Mouse (Mus musculus): Measurements from ENCODE around the gene Rgs4. TPM values are rescaled to one million over a fixed set of nuclear protein-coding genes. Genes with fewer than 3 reads are reported as not detected.

The Rgs4 gene
- polyA plus RNA-seq (2016; fragmentation: Nextera tagmentation; extraction: Ambion mirVana) = 2.5 and 2.9 TPM in 2 replicates

GRCm38 (mm10) chr1:169747473-169747872 lies at the start of gene Rgs4:
Gene Rgs4, minus strand, starts transcription at chr1:169747642.
- Histone ChIP-seq H3K4me1 (replicated peaks) (0 out of 2 replicates have a peak, but pooled peaks cover 5% of the 10 kb centered on the region), H3K9ac (no peak within 1 kb of the TSS), H3K27ac (ENCODE audit: poor library complexity, severe bottlenecking) (no peak within 1 kb of the TSS), H3K9me3 (replicated peaks) (no peaks in the 10 kb centered on the region), H3K36me3 (no peaks in the 10 kb centered on the region), H3K4me2 (peak within 1 kb of the TSS; percentile 76), H3K4me3 (peak within 1 kb of the TSS; percentile 44), H3K27me3 (replicated peaks) (peaks cover 13% of the 10 kb centered on the region; the same call in 1 of the 2 replicates)
- no peak for ATAC-seq (ENCODE audit: insufficient number of reproducible peaks, low FRiP score)
- WGBS = under 1% methylated on average over 16 of the region's 16 CpGs

GRCm38 (mm10) chr1:169792437-169792836 lies 45.0 kb upstream of the Rgs4 start:
- Histone ChIP-seq H3K36me3 (no peaks in the 10 kb centered on the region), H3K4me1 (replicated peaks) (no peaks in the 10 kb centered on the region), H3K9ac (no peak overlapping the region), H3K27me3 (replicated peaks) (no peaks in the 10 kb centered on the region), H3K4me3 (no peak overlapping the region), H3K9me3 (replicated peaks) (no peaks in the 10 kb centered on the region), H3K27ac (ENCODE audit: poor library complexity, severe bottlenecking) (no peak overlapping the region), H3K4me2 (no peak overlapping the region)
- no peak for ATAC-seq (ENCODE audit: insufficient number of reproducible peaks, low FRiP score)
- 80% methylated on average over 5 of the region's 5 CpGs for WGBS

- Histone ChIP-seq H3K4me3 (no peak overlapping the region), H3K9me3 (replicated peaks) (no peaks in the 10 kb centered on the region), H3K4me1 (replicated peaks) (no peaks in the 10 kb centered on the region), H3K27ac (ENCODE audit: poor library complexity, severe bottlenecking) (no peak overlapping the region), H3K9ac (no peak overlapping the region), H3K4me2 (no peak overlapping the region), H3K27me3 (replicated peaks) (no peaks in the 10 kb centered on the region), H3K36me3 (no peaks in the 10 kb centered on the region)
- ATAC-seq (ENCODE audit: insufficient number of reproducible peaks, low FRiP score) = no peak
- 77% methylated on average over 3 of the region's 3 CpGs for WGBS
Observed at GRCm38 (mm10) chr1:169785981-169786380, 38.5 kb upstream of the Rgs4 start.

- H3K36me3 ChIP-seq = no peaks in the 10 kb centered on the region
- ATAC-seq (ENCODE audit: insufficient number of reproducible peaks, low FRiP score) = no peak
Observed at GRCm38 (mm10) chr1:169776566-169776965, 29.1 kb upstream of the Rgs4 start.

DNA sequence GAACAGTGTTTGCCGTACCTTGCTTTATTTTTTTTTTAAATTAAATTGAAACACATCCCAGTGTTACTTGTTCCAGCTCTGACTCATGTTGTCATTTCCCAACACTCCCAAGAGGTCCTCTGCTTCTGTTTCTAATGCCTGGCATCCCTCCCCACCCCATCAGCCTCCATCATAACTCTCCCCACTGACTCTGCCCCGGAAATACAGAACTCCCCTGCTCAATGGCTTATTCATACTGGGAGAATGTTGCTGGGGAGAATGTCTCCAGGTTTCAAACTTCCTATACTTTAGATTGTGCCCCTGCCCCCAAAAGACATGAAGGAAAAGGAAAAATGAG lies 17.1 kb upstream of the Rgs4 start:
- H3K9ac ChIP-seq = no peak overlapping the region
- H3K27me3 ChIP-seq (replicated peaks) = no peaks in the 10 kb centered on the region
- ATAC-seq (ENCODE audit: insufficient number of reproducible peaks, low FRiP score) = no peak
- no peak overlapping the region for H3K27ac ChIP-seq (ENCODE audit: poor library complexity, severe bottlenecking)
- H3K9me3 ChIP-seq (replicated peaks) = no peaks in the 10 kb centered on the region
- no peak overlapping the region for H3K4me2 ChIP-seq
- no peaks in the 10 kb centered on the region for H3K4me1 ChIP-seq (replicated peaks)
- 78% methylated on average over 2 of the region's 2 CpGs for WGBS
- no peak overlapping the region for H3K4me3 ChIP-seq
- no peaks in the 10 kb centered on the region for H3K36me3 ChIP-seq

More at GRCm38 (mm10) chr1:169776566-169776965, 29.1 kb upstream of the Rgs4 start:
- Histone ChIP-seq H3K4me2 (no peak overlapping the region), H3K4me1 (replicated peaks) (no peaks in the 10 kb centered on the region), H3K9me3 (replicated peaks) (no peaks in the 10 kb centered on the region), H3K9ac (no peak overlapping the region), H3K27me3 (replicated peaks) (no peaks in the 10 kb centered on the region), H3K27ac (ENCODE audit: poor library complexity, severe bottlenecking) (no peak overlapping the region), H3K4me3 (no peak overlapping the region)
- WGBS = 71% methylated on average over 7 of the region's 7 CpGs

GRCm38 (mm10) chr1:169763858-169764618 lies 16.6 kb upstream of the Rgs4 start:
- H3K9me3 ChIP-seq (replicated peaks) = no peaks in the 10 kb centered on the region
- H3K27me3 ChIP-seq (replicated peaks) = no peaks in the 10 kb centered on the region
- ATAC-seq (ENCODE audit: insufficient number of reproducible peaks, low FRiP score) = no peak
- WGBS = 84% methylated on average over 9 of the region's 9 CpGs
- H3K4me1 ChIP-seq (replicated peaks) = no peaks in the 10 kb centered on the region
- H3K4me2 ChIP-seq = no peak overlapping the region
- H3K27ac ChIP-seq (ENCODE audit: poor library complexity, severe bottlenecking) = no peak overlapping the region
- no peak overlapping the region for H3K4me3 ChIP-seq
- H3K9ac ChIP-seq = no peak overlapping the region
- H3K36me3 ChIP-seq = no peaks in the 10 kb centered on the region

DNA sequence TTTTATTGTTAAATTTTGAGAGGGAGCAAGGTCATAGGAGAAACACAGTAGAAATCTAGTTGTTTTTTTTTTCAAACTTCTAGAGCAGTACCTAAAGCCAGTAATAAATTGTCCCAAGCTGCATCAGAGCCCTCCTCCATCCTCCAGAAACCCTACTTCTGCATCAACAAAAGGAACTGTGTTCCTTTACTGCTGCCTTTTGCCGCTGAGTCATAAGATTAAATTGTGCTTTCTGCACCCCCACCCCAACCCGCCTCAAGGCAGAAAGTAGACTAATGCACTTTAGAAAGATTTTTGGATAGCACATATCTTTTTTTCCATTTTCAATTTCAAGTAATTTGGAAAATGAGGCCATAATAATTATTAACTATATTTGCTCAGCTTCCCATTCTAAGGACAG lies 15.1 kb upstream of the Rgs4 start:
- Histone ChIP-seq H3K4me2 (no peak overlapping the region), H3K27ac (ENCODE audit: poor library complexity, severe bottlenecking) (no peak overlapping the region), H3K4me3 (no peak overlapping the region), H3K9ac (no peak overlapping the region), H3K27me3 (replicated peaks) (no peaks in the 10 kb centered on the region), H3K4me1 (replicated peaks) (no peaks in the 10 kb centered on the region), H3K9me3 (replicated peaks) (no peaks in the 10 kb centered on the region), H3K36me3 (no peaks in the 10 kb centered on the region)
- no peak for ATAC-seq (ENCODE audit: insufficient number of reproducible peaks, low FRiP score)
- WGBS = 71% methylated on average over 2 of the region's 2 CpGs

GRCm38 (mm10) chr1:169756532-169756931 lies 9.1 kb upstream of the Rgs4 start:
- no peaks in the 10 kb centered on the region for H3K36me3 ChIP-seq
- 25% methylated on average over 3 of the region's 3 CpGs for WGBS

DNA sequence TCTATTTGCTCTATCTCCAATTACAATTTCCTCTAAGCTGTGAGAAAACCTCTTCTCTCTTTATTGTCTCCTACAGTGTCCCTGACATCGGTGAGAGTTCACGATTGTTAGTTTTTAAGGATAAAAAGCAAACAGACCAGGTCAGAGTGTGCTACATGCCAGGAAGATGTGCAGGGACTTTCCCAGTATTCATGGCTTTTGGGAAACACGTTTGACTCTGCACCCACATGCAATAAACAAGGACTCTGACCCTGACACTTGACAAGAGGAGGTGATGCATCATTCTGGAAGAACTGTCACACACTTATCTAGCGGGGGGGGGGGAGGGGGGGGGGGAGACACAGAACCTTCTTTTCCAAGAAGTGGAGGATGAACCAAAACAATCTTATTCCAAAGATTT lies 5.0 kb upstream of the Rgs4 start:
- ATAC-seq (ENCODE audit: insufficient number of reproducible peaks, low FRiP score) = no peak
- no peak overlapping the region for H3K4me3 ChIP-seq
- no peaks in the 10 kb centered on the region for H3K9me3 ChIP-seq (replicated peaks)
- H3K4me2 ChIP-seq = no peak overlapping the region
- 35% methylated on average over 3 of the region's 4 CpGs for WGBS
- 0 out of 2 replicates have a peak, but pooled peaks cover 13% of the 10 kb centered on the region for H3K27me3 ChIP-seq (replicated peaks)
- no peak overlapping the region for H3K27ac ChIP-seq (ENCODE audit: poor library complexity, severe bottlenecking)
- no peaks in the 10 kb centered on the region for H3K4me1 ChIP-seq (replicated peaks)
- H3K36me3 ChIP-seq = no peaks in the 10 kb centered on the region
- no peak overlapping the region for H3K9ac ChIP-seq

More at GRCm38 (mm10) chr1:169756532-169756931, 9.1 kb upstream of the Rgs4 start:
- H3K4me3 ChIP-seq = no peak overlapping the region
- no peaks in the 10 kb centered on the region for H3K9me3 ChIP-seq (replicated peaks)
- no peak overlapping the region for H3K4me2 ChIP-seq
- H3K27me3 ChIP-seq (replicated peaks) = no peaks in the 10 kb centered on the region
- H3K9ac ChIP-seq = no peak overlapping the region
- H3K27ac ChIP-seq (ENCODE audit: poor library complexity, severe bottlenecking) = no peak overlapping the region
- no peaks in the 10 kb centered on the region for H3K4me1 ChIP-seq (replicated peaks)
- no peak for ATAC-seq (ENCODE audit: insufficient number of reproducible peaks, low FRiP score)

GRCm38 (mm10) chr1:169748439-169748838 lies 997 bp upstream of the Rgs4 start:
- H3K36me3 ChIP-seq = no peaks in the 10 kb centered on the region
- H3K9ac ChIP-seq = no peak overlapping the region
- no peaks in the 10 kb centered on the region for H3K9me3 ChIP-seq (replicated peaks)
- H3K4me3 ChIP-seq = no peak overlapping the region
- peaks cover 13% of the 10 kb centered on the region; the same call in 1 of the 2 replicates for H3K27me3 ChIP-seq (replicated peaks)
- no peak overlapping the region for H3K4me2 ChIP-seq
- ATAC-seq (ENCODE audit: insufficient number of reproducible peaks, low FRiP score) = no peak
- WGBS = 41% methylated on average over 5 of the region's 5 CpGs
- H3K4me1 ChIP-seq (replicated peaks) = 0 out of 2 replicates have a peak, but pooled peaks cover 5% of the 10 kb centered on the region
- H3K27ac ChIP-seq (ENCODE audit: poor library complexity, severe bottlenecking) = no peak overlapping the region

GRCm38 (mm10) chr1:169747902-169748301 lies 460 bp upstream of the Rgs4 start:
- no peak for ATAC-seq (ENCODE audit: insufficient number of reproducible peaks, low FRiP score)
- 45% methylated on average over 6 of the region's 6 CpGs for WGBS
- peak overlapping the region; percentile 44 for H3K4me3 ChIP-seq
- no peaks in the 10 kb centered on the region for H3K36me3 ChIP-seq
- peak overlapping the region; percentile 76 for H3K4me2 ChIP-seq
- H3K9me3 ChIP-seq (replicated peaks) = no peaks in the 10 kb centered on the region
- peaks cover 13% of the 10 kb centered on the region; the same call in 1 of the 2 replicates for H3K27me3 ChIP-seq (replicated peaks)
- H3K4me1 ChIP-seq (replicated peaks) = 0 out of 2 replicates have a peak, but pooled peaks cover 5% of the 10 kb centered on the region
- no peak overlapping the region for H3K9ac ChIP-seq
- no peak overlapping the region for H3K27ac ChIP-seq (ENCODE audit: poor library complexity, severe bottlenecking)

GRCm38 (mm10) chr1:169741147-169741546 lies 6.3 kb downstream of the Rgs4 start:
- no peak for ATAC-seq (ENCODE audit: insufficient number of reproducible peaks, low FRiP score)
- WGBS = 81% methylated on average over 5 of the region's 5 CpGs
- Histone ChIP-seq H3K27ac (ENCODE audit: poor library complexity, severe bottlenecking) (no peak overlapping the region), H3K27me3 (replicated peaks) (no peaks in the 10 kb centered on the region), H3K9me3 (replicated peaks) (no peaks in the 10 kb centered on the region), H3K4me2 (no peak overlapping the region), H3K9ac (no peak overlapping the region), H3K4me3 (no peak overlapping the region), H3K36me3 (no peaks in the 10 kb centered on the region), H3K4me1 (replicated peaks) (no peaks in the 10 kb centered on the region)

All from heart, embryonic 12.5 days (tissue).